Mouse (Mus musculus) central nervous system, embryonic 11.5 days (tissue): ENCODE results near the gene Rpl10-ps3. TPM values are rescaled to one million over a fixed set of nuclear protein-coding genes. Genes with fewer than 3 reads are reported as not detected.

ENCODE experiments used
- polyA plus RNA-seq: library from polyadenylated mRNA; depleted of rRNA; stranded (reverse); fragments of >200 nt; gene quantifications from 2 replicates; pipeline ENCODE4 v1.2.3, GENCODE M21; 2012; rRNA removed

The Rpl10-ps3 gene
- 30.7 and 85.6 TPM in 2 replicates for polyA plus RNA-seq

GRCm38 (mm10) chr9:50344868-50345267 lies at the start of gene Rpl10-ps3:
Rpl10-ps3 (minus strand) TSS chr9:50344968.

Other genes with a start within 250 kb of the Rpl10-ps3 start
- 0.12 and 0.70 TPM in 2 replicates for gene Plet1, start 149.6 kb upstream of the Rpl10-ps3 start, polyA plus RNA-seq
- gene Pts, start 183.8 kb upstream of the Rpl10-ps3 start, polyA plus RNA-seq = 65.7 and 82.4 TPM in 2 replicates
- 9.3 and 11.2 TPM in 2 replicates for gene Il18, start 209.9 kb upstream of the Rpl10-ps3 start, polyA plus RNA-seq
- 0.27 and 0.43 TPM in 2 replicates for gene Bco2, start 210.2 kb upstream of the Rpl10-ps3 start, polyA plus RNA-seq
- not detected in 2 replicates for gene Tex12, start 216.4 kb upstream of the Rpl10-ps3 start, polyA plus RNA-seq